Mouse (Mus musculus): ENCODE data around the gene A830031A19Rik. TPM values are rescaled to one million over a fixed set of nuclear protein-coding genes. Genes with fewer than 3 reads are reported as not detected.
A peak's percentile ranks its signal among the peaks of the same experiment; 100 is the strongest.

Gene A830031A19Rik
- total RNA-seq (2021) = not detected
- not detected in 2 replicates for polyA plus RNA-seq (2012; rRNA removed)
- long read RNA-seq = 0 reads

DNA sequence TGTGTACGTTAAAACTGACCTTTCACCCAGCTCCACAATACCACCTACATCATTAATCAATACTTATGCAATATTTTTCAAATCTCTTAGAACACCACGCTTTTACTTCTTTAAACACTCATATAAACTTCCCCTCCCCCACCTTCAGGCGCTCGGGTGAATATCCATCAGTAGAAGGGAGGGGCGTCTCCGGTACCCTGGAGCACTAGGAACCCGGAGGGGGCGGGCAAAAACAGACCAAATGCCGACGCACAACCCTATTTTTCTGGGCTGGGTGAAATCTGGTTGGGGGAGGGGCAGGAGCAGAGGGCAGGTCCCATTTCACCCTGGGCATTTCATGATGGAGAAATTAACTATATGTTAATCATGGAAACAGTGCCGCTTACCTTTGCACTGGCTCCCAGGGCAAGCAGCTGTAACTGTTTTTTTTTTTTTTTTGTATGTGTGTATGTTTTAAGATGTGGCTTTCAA is at the start of gene A830031A19Rik:
A830031A19Rik (minus strand) TSS at position 421 of the 471 bp plus-strand sequence.
- no peaks in the 10 kb centered on the region for H3K4me1 ChIP-seq (ENCODE audit: control insufficient read depth, insufficient read depth, low read length)
- H3K36me3 ChIP-seq (ENCODE audit: control insufficient read depth, insufficient read depth, low read length) = no peaks in the 10 kb centered on the region
- TF ChIP-seq POLR2A (IDR thresholded peaks at IDR 0.05; ENCODE audit: insufficient read depth, low read depth, low read length) = no peak
- TF ChIP-seq EP300 (IDR thresholded peaks at IDR 0.05; ENCODE audit: insufficient read depth, low read depth, low read length) = no peak
- no peak for TF ChIP-seq CTCF (IDR thresholded peaks at IDR 0.05)
- intact Hi-C loops (cut with DNase I) = no loop called here
- H3K79me2 ChIP-seq (replicated peaks; ENCODE audit: control insufficient read depth, insufficient read depth, low read length) = no peaks in the 10 kb centered on the region
- H3K27me3 ChIP-seq (ENCODE audit: control insufficient read depth, insufficient read depth, low read length) = peaks cover 14% of the 10 kb centered on the region
- 4% methylated on average over 11 of the region's 11 CpGs for WGBS
- no peak within 1 kb of the TSS; the same call in 1 of the 2 replicates for H3K9ac ChIP-seq (ENCODE audit: low read depth, low read length)
- no peak for DNase-seq
- no peak within 1 kb of the TSS for H3K27ac ChIP-seq
- peak within 1 kb of the TSS; percentile 54 for H3K4me3 ChIP-seq

DNA sequence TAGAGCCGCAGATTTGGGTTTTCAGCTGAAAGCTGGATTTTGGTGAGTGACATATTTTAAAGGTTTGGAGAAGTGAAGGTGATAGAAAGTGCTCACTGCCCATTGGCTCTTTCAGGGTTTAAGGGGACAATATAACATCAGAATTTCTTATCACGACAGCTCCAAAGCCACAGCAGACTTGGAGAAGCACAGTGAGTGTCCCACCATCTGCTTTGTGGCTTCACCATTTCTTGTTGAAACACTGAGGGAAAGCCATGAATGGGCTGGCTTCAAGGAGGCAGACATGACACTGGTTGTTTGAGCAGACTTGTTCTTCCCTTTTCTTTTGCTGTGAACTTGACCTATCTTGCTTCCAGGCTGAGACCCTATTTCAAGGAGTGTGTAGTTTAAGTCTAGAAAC is 49.1 kb upstream of the A830031A19Rik start:
- Histone ChIP-seq H3K27me3 (ENCODE audit: control insufficient read depth, insufficient read depth, low read length) (no peaks in the 10 kb centered on the region), H3K9ac (ENCODE audit: low read depth, low read length) (no peak overlapping the region), H3K36me3 (ENCODE audit: control insufficient read depth, insufficient read depth, low read length) (no peaks in the 10 kb centered on the region), H3K27ac (no peak overlapping the region), H3K4me1 (ENCODE audit: control insufficient read depth, insufficient read depth, low read length) (no peaks in the 10 kb centered on the region), H3K79me2 (replicated peaks; ENCODE audit: control insufficient read depth, insufficient read depth, low read length) (no peaks in the 10 kb centered on the region), H3K4me3 (no peak overlapping the region)
- WGBS = 86% methylated on average over 2 of the region's 2 CpGs
- TF ChIP-seq CTCF (IDR thresholded peaks at IDR 0.05) (no peak), EP300 (IDR thresholded peaks at IDR 0.05; ENCODE audit: insufficient read depth, low read depth, low read length) (no peak), POLR2A (IDR thresholded peaks at IDR 0.05; ENCODE audit: insufficient read depth, low read depth, low read length) (no peak)
- intact Hi-C loops (cut with DNase I) = no loop called here
- DNase-seq = no peak

DNA sequence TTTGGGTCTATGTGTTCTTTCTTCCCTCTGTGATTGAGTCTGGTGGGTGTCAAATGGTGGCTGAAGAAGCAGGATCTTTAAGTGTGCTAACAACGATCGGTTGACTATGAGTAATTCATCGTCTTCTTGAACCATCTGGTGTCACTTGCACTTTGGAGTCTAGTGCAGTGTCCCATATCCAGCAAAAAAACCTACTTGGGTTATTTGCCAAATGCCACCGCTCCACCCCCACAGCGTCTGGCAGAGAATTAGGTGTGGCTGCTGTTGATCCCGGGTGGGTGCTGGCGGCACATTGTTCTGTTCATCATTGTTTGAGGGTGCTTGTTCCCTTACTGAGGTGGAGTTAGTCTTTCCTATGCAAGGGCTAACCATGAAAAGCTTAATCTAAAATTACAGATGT is 48.0 kb upstream of the A830031A19Rik start:
- DNase-seq = no peak
- Histone ChIP-seq H3K4me3 (no peak overlapping the region), H3K4me1 (ENCODE audit: control insufficient read depth, insufficient read depth, low read length) (no peaks in the 10 kb centered on the region), H3K79me2 (replicated peaks; ENCODE audit: control insufficient read depth, insufficient read depth, low read length) (no peaks in the 10 kb centered on the region), H3K27ac (no peak overlapping the region), H3K36me3 (ENCODE audit: control insufficient read depth, insufficient read depth, low read length) (no peaks in the 10 kb centered on the region), H3K9ac (ENCODE audit: low read depth, low read length) (no peak overlapping the region), H3K27me3 (ENCODE audit: control insufficient read depth, insufficient read depth, low read length) (no peaks in the 10 kb centered on the region)
- whole genome bisulfite sequencing = 77% methylated on average over 7 of the region's 7 CpGs
- intact Hi-C loops (cut with DNase I) = no loop called here
- no peak for TF ChIP-seq POLR2A (IDR thresholded peaks at IDR 0.05; ENCODE audit: insufficient read depth, low read depth, low read length)
- TF ChIP-seq EP300 (IDR thresholded peaks at IDR 0.05; ENCODE audit: insufficient read depth, low read depth, low read length) = no peak
- no peak for TF ChIP-seq CTCF (IDR thresholded peaks at IDR 0.05)

DNA sequence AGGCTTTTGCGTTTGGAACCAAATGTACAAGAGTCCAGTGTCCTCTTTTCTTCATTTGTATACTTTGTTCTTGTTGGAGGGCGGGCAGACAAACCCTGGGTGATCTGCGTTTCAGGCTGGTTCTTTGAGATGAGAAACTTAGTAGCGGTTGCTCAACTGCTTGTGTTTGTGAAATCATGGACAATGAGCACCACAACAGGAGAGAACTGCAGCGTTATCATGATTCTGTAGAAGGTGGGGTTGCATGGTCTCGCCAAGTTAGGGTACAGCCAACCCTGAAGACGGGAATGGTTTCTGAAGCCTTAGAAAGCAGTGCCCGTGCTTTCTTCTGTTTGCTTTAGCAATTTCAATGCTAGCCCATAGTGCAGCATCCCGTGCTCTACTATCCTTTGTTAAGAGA is 46.3 kb upstream of the A830031A19Rik start:
- TF ChIP-seq POLR2A (IDR thresholded peaks at IDR 0.05; ENCODE audit: insufficient read depth, low read depth, low read length) = no peak
- TF ChIP-seq EP300 (IDR thresholded peaks at IDR 0.05; ENCODE audit: insufficient read depth, low read depth, low read length) = no peak
- 87% methylated on average over 9 of the region's 9 CpGs for WGBS
- H3K36me3 ChIP-seq (ENCODE audit: control insufficient read depth, insufficient read depth, low read length) = no peaks in the 10 kb centered on the region
- H3K9ac ChIP-seq (ENCODE audit: low read depth, low read length) = no peak overlapping the region
- H3K27ac ChIP-seq = no peak overlapping the region
- no peak for DNase-seq
- no peaks in the 10 kb centered on the region for H3K4me1 ChIP-seq (ENCODE audit: control insufficient read depth, insufficient read depth, low read length)
- H3K27me3 ChIP-seq (ENCODE audit: control insufficient read depth, insufficient read depth, low read length) = no peaks in the 10 kb centered on the region
- H3K79me2 ChIP-seq (replicated peaks; ENCODE audit: control insufficient read depth, insufficient read depth, low read length) = no peaks in the 10 kb centered on the region
- H3K4me3 ChIP-seq = no peak overlapping the region
- intact Hi-C loops (cut with DNase I) = no loop called here

DNA sequence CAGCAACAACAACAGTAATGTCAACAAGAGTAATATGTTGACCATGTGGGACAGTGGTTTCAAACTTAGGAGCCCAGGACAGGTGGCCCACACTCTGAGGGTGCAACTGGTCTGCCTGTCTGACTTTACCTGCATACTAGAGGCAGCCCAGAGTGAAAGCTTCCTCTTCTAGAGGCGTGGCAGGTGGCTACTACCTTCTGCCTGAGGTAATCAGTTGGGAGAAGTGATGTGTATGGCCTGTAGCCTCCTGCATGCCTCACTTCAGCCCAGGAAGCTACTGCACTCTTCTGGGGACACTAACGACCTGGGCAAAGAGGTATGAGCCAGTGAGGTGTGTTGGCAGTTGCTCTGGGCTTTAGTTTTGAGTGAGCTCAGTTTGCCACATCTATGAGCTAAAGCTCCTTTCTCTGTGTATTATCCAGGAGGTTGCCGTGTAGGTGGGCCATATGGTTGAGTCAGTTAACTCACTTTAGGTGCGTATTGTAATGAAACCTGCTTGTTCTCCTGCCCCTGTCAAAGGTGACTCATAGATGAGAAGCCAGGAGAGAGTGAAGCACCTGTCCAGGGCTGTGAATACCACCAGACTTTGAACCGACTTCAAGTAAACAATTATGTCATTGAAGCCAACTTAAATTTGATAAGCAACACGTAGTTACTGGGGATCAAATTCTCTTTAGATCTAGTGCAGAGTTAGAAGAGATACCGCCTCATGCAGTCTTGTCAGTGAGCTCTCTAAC is 41.9 kb upstream of the A830031A19Rik start:
- Histone ChIP-seq H3K79me2 (replicated peaks; ENCODE audit: control insufficient read depth, insufficient read depth, low read length) (no peaks in the 10 kb centered on the region), H3K4me3 (no peak overlapping the region), H3K4me1 (ENCODE audit: control insufficient read depth, insufficient read depth, low read length) (peaks cover 2% of the 10 kb centered on the region; the same call in 1 of the 2 replicates), H3K27ac (no peak overlapping the region), H3K9ac (ENCODE audit: low read depth, low read length) (no peak overlapping the region), H3K27me3 (ENCODE audit: control insufficient read depth, insufficient read depth, low read length) (no peaks in the 10 kb centered on the region), H3K36me3 (ENCODE audit: control insufficient read depth, insufficient read depth, low read length) (no peaks in the 10 kb centered on the region)
- TF ChIP-seq CTCF (IDR thresholded peaks at IDR 0.05) = no peak
- no peak for TF ChIP-seq EP300 (IDR thresholded peaks at IDR 0.05; ENCODE audit: insufficient read depth, low read depth, low read length)
- TF ChIP-seq POLR2A (IDR thresholded peaks at IDR 0.05; ENCODE audit: insufficient read depth, low read depth, low read length) = no peak
- WGBS = 82% methylated on average over 7 of the region's 7 CpGs
- no peak for DNase-seq
- intact Hi-C loops (cut with DNase I) = no loop called here

DNA sequence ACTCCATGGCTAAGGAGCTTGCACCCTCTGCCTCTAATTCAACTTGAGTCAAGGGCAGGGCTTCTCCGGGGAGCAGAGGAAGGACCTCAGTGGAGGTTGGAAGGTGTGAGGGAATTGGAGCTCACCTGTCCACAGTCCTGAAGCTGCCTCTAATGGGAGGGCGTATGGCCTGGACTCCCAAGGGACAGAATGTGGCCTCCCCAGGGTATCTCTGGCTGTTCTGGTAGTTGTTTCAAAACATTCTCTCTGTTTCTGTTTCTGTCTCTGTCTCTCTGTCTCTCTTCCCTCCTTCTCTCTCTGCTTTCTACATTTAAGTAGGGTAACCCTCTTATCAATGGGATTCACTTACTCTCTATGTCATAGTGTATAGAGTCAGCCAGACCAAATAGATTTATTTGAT is 41.2 kb upstream of the A830031A19Rik start:
- WGBS = 92% methylated on average over 2 of the region's 2 CpGs
- no peak for DNase-seq
- no peak overlapping the region for H3K27ac ChIP-seq
- H3K4me3 ChIP-seq = no peak overlapping the region
- no peaks in the 10 kb centered on the region for H3K36me3 ChIP-seq (ENCODE audit: control insufficient read depth, insufficient read depth, low read length)
- H3K9ac ChIP-seq (ENCODE audit: low read depth, low read length) = no peak overlapping the region
- no peak for TF ChIP-seq POLR2A (IDR thresholded peaks at IDR 0.05; ENCODE audit: insufficient read depth, low read depth, low read length)
- TF ChIP-seq EP300 (IDR thresholded peaks at IDR 0.05; ENCODE audit: insufficient read depth, low read depth, low read length) = no peak
- TF ChIP-seq CTCF (IDR thresholded peaks at IDR 0.05) = no peak
- peaks cover 2% of the 10 kb centered on the region; the same call in 1 of the 2 replicates for H3K4me1 ChIP-seq (ENCODE audit: control insufficient read depth, insufficient read depth, low read length)
- H3K79me2 ChIP-seq (replicated peaks; ENCODE audit: control insufficient read depth, insufficient read depth, low read length) = no peaks in the 10 kb centered on the region
- H3K27me3 ChIP-seq (ENCODE audit: control insufficient read depth, insufficient read depth, low read length) = no peaks in the 10 kb centered on the region
- intact Hi-C loops (cut with DNase I) = no loop called here

All from heart, adult 2 months (tissue).